In the genomic region with DNA sequence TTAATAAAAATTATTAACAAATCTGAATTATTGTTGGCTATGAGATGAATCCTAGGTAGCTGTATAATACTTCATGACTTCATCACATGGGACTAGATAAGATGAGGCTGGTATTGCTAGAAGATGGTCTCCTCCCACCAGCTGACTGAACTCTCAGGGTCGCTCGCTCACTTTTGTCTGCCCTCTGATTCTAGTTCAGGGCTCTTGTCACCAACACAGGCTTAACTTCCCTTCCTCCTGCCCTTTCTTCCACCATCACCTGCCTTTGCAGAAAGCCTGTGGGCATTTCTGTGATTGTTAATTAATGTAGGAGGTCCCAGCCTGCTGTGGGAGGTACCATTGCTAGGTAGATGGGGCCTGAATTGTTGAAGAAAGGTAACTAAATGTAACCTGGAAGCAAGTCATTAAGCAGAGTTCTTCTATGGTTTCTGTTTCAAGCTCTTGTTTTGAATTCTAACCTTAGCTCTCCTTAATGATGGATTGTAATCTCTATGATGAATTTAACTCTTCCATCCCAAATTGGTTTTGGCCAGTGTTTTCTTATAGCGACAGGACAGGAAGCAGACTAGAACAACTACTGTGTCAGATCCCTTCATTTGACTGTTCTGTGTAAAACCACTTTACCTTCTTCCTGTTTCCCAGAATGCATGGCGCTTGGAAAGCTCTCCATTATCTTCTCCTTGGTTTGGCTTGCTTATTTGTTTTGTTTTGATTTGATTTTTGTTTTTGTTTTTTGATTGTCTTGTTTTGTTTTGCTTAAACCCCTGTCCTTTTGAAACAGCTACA, we compare ENCODE assay signal across 26 mouse cellular contexts.
"Had no signal": no experiment of that assay in that cellular context is flagged by ENCODE, and none has a peak within 500 bp of the region (broad histone marks: within the 10 kb centered on the region; RNA-seq: fewer than 3 reads in every experiment).

No protein-coding gene starts in this region.

- H3K4me2 ChIP-seq: heart, embryonic 11.5 days; heart, embryonic 13.5 days; heart, embryonic 15.5 days; hindbrain, embryonic 12.5 days; hindbrain, embryonic 14.5 days; kidney, embryonic 15.5 days; limb, embryonic 13.5 days; limb, embryonic 15.5 days; liver, embryonic 12.5 days had no signal

- DNase-seq: gastrocnemius, adult 2 months; gastrocnemius, postnatal 10 days; gastrocnemius, postnatal 25 days; heart, adult 2 months; heart, postnatal 4 days; kidney, adult 11 months; kidney, adult 2 months; kidney, adult 9 months; kidney, postnatal 14 days; layer of hippocampus, adult 9-11 months; layer of hippocampus, postnatal 36 days; left cerebral cortex, postnatal 4 days had no signal

- H3K9ac ChIP-seq: heart, embryonic 13.5 days; heart, embryonic 15.5 days; hindbrain, embryonic 12.5 days; hindbrain, embryonic 14.5 days; kidney, embryonic 15.5 days; limb, embryonic 13.5 days; limb, embryonic 15.5 days; liver, embryonic 12.5 days; liver, embryonic 14.5 days had no signal

- H3K4me3 ChIP-seq: gastrocnemius, adult 2 months; heart, adult 2 months; heart, embryonic 13.5 days; heart, embryonic 15.5 days; hindbrain, embryonic 10.5 days; hindbrain, embryonic 12.5 days; kidney, embryonic 15.5 days; limb, embryonic 13.5 days; limb, embryonic 15.5 days; liver, embryonic 12.5 days had no signal

- H3K27me3 ChIP-seq: heart, embryonic 13.5 days; heart, embryonic 15.5 days; hindbrain, embryonic 12.5 days; kidney, embryonic 15.5 days; limb, embryonic 13.5 days; limb, embryonic 15.5 days; liver, embryonic 12.5 days had no signal

- H3K4me1 ChIP-seq: heart, embryonic 13.5 days; heart, embryonic 15.5 days; hindbrain, embryonic 10.5 days; hindbrain, embryonic 12.5 days; kidney, embryonic 15.5 days; limb, embryonic 13.5 days; limb, embryonic 15.5 days; liver, embryonic 12.5 days had no signal

- H3K9me3 ChIP-seq: heart, embryonic 13.5 days; heart, embryonic 15.5 days; hindbrain, embryonic 12.5 days; kidney, embryonic 15.5 days; limb, embryonic 13.5 days; limb, embryonic 15.5 days; liver, embryonic 12.5 days had no signal

- ATAC-seq: hindbrain, postnatal 0 days; intestine, embryonic 16.5 days; liver, embryonic 12.5 days had no signal

- H3K36me3 ChIP-seq: heart, embryonic 13.5 days; heart, embryonic 15.5 days; hindbrain, embryonic 10.5 days; hindbrain, embryonic 12.5 days; kidney, embryonic 15.5 days; limb, embryonic 13.5 days; limb, embryonic 15.5 days; liver, embryonic 12.5 days had no signal

- H3K27ac ChIP-seq: gastrocnemius, adult 2 months; heart, adult 2 months; heart, embryonic 13.5 days; heart, embryonic 15.5 days; hindbrain, embryonic 10.5 days; hindbrain, embryonic 12.5 days; hindbrain, embryonic 14.5 days; hindbrain, postnatal 0 days; kidney, embryonic 15.5 days; kidney, postnatal 0 days; limb, embryonic 13.5 days; limb, embryonic 15.5 days; liver, embryonic 12.5 days; liver, embryonic 14.5 days had no signal
